Mouse (Mus musculus): ENCODE results near the gene Aig1. TPM values are rescaled to one million over a fixed set of nuclear protein-coding genes. Genes with fewer than 3 reads are reported as not detected.

The Aig1 gene
- polyA plus RNA-seq, 1 experiment from 2014 or later = 45.4 TPM

- no peaks in the 10 kb centered on the region for H3K9me3 ChIP-seq (ENCODE audit: control insufficient read depth, low read length)
- no peak overlapping the region for H3K4me2 ChIP-seq (ENCODE audit: low read depth, low read length)
- no peaks in the 10 kb centered on the region for H3K36me3 ChIP-seq (ENCODE audit: control insufficient read depth, insufficient read depth, low read length)
- WGBS = 72% methylated on average over 6 of the region's 6 CpGs
- no peaks in the 10 kb centered on the region for H3K27me3 ChIP-seq (ENCODE audit: control insufficient read depth, insufficient read depth, low read depth, low read length)
- H3K4me3 ChIP-seq (ENCODE audit: low read length) = no peak overlapping the region
- no peaks in the 10 kb centered on the region for H3K4me1 ChIP-seq (replicated peaks; ENCODE audit: control insufficient read depth, insufficient read depth, low read length)
- ATAC-seq (ENCODE audit: low read depth) = no peak
- no peak overlapping the region for H3K9ac ChIP-seq (ENCODE audit: low read length)
- H3K27ac ChIP-seq (ENCODE audit: low read length) = no peak overlapping the region
Observed at GRCm38 (mm10) chr10:13727676-13728075, 141.1 kb downstream of the Aig1 start.

DNA sequence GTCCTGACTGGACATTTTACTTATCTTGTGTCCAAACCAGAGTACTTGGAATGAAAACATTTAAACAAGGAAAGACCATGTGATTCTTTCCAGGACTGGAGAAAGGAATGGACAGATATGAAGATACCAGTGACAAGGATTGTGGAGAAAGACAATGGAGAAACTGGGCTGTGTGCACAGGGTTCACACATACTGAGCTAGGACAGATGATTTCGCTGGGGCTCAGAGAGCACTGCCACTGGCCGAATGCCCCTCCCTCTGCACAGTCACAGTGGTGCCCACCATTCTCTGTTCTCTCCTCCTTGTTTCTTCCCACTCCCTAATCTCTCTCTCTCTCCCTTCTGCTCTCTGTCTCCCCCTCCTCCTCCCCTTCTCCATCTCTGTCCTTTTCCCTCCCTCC, 142.6 kb downstream of the Aig1 start:
- no peaks in the 10 kb centered on the region for H3K9me3 ChIP-seq (ENCODE audit: control insufficient read depth, low read length)
- no peaks in the 10 kb centered on the region for H3K36me3 ChIP-seq (ENCODE audit: control insufficient read depth, insufficient read depth, low read length)
- ATAC-seq (ENCODE audit: low read depth) = no peak
- no peak overlapping the region for H3K4me2 ChIP-seq (ENCODE audit: low read depth, low read length)
- H3K4me3 ChIP-seq (ENCODE audit: low read length) = no peak overlapping the region
- no peaks in the 10 kb centered on the region for H3K27me3 ChIP-seq (ENCODE audit: control insufficient read depth, insufficient read depth, low read depth, low read length)
- H3K27ac ChIP-seq (ENCODE audit: low read length) = no peak overlapping the region
- WGBS = 79% methylated on average over 2 of the region's 2 CpGs
- no peaks in the 10 kb centered on the region for H3K4me1 ChIP-seq (replicated peaks; ENCODE audit: control insufficient read depth, insufficient read depth, low read length)
- H3K9ac ChIP-seq (ENCODE audit: low read length) = no peak overlapping the region

DNA sequence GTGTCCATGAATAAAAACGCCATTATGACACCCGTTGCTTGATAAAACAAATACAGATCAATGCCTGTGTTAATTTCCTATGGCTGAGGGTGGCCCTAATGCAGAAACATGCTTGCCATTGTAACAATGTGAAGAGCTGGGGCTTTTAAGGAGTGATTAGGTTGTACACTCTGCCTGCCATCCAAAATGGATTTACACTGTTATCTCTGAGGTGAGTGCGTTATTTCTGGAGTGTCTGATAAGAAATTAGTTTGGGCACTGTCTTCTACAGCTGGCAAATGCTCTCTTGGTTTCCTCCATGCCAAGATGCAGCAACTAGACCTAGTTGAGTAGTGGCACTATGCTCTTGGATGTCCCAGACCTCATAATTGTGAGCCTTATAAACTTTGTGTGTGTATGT, 143.5 kb downstream of the Aig1 start:
- Histone ChIP-seq H3K36me3 (ENCODE audit: control insufficient read depth, insufficient read depth, low read length) (no peaks in the 10 kb centered on the region), H3K4me3 (ENCODE audit: low read length) (no peak overlapping the region), H3K4me1 (replicated peaks; ENCODE audit: control insufficient read depth, insufficient read depth, low read length) (no peaks in the 10 kb centered on the region), H3K27me3 (ENCODE audit: control insufficient read depth, insufficient read depth, low read depth, low read length) (no peaks in the 10 kb centered on the region), H3K9me3 (ENCODE audit: control insufficient read depth, low read length) (no peaks in the 10 kb centered on the region), H3K4me2 (ENCODE audit: low read depth, low read length) (no peak overlapping the region), H3K27ac (ENCODE audit: low read length) (no peak overlapping the region), H3K9ac (ENCODE audit: low read length) (no peak overlapping the region)
- ATAC-seq (ENCODE audit: low read depth) = no peak
- WGBS = 77% methylated on average over 3 of the region's 3 CpGs

GRCm38 (mm10) chr10:13716132-13716531, 152.6 kb downstream of the Aig1 start:
- Histone ChIP-seq H3K4me3 (ENCODE audit: low read length) (no peak overlapping the region), H3K4me2 (ENCODE audit: low read depth, low read length) (no peak overlapping the region), H3K9ac (ENCODE audit: low read length) (no peak overlapping the region), H3K27me3 (ENCODE audit: control insufficient read depth, insufficient read depth, low read depth, low read length) (no peaks in the 10 kb centered on the region), H3K27ac (ENCODE audit: low read length) (no peak overlapping the region), H3K9me3 (ENCODE audit: control insufficient read depth, low read length) (no peaks in the 10 kb centered on the region), H3K36me3 (ENCODE audit: control insufficient read depth, insufficient read depth, low read length) (no peaks in the 10 kb centered on the region), H3K4me1 (replicated peaks; ENCODE audit: control insufficient read depth, insufficient read depth, low read length) (peaks cover 6% of the 10 kb centered on the region)
- no peak for ATAC-seq (ENCODE audit: low read depth)
- 27% methylated on average over 2 of the region's 2 CpGs for WGBS

- Histone ChIP-seq H3K4me1 (replicated peaks; ENCODE audit: control insufficient read depth, insufficient read depth, low read length) (peaks cover 6% of the 10 kb centered on the region), H3K27ac (ENCODE audit: low read length) (no peak overlapping the region), H3K4me3 (ENCODE audit: low read length) (no peak overlapping the region), H3K36me3 (ENCODE audit: control insufficient read depth, insufficient read depth, low read length) (no peaks in the 10 kb centered on the region), H3K9me3 (ENCODE audit: control insufficient read depth, low read length) (no peaks in the 10 kb centered on the region), H3K4me2 (ENCODE audit: low read depth, low read length) (no peak overlapping the region), H3K9ac (ENCODE audit: low read length) (no peak overlapping the region), H3K27me3 (ENCODE audit: control insufficient read depth, insufficient read depth, low read depth, low read length) (no peaks in the 10 kb centered on the region)
- WGBS = 82% methylated on average over 6 of the region's 6 CpGs
- no peak for ATAC-seq (ENCODE audit: low read depth)
Observed at GRCm38 (mm10) chr10:13715584-13715983, 153.2 kb downstream of the Aig1 start.

DNA sequence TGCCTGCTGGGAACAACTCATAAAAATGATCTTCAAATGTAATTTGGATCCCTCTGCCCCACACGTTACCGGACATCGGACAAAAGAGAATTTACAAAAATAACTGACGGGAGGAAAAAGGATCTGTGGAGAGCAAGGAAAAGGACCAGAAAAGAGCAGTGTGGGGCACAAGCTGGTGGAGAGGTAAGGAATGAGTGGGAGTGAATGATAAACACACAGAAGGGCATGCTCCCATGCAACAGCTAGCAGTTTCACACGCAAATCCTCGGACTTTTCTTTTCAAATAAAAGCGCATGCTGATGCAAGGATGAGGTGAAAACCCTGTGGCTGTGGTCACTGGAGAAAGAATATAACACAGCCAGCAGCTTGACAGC, 153.9 kb downstream of the Aig1 start:
- H3K27ac ChIP-seq (ENCODE audit: low read length) = no peak overlapping the region
- H3K4me2 ChIP-seq (ENCODE audit: low read depth, low read length) = no peak overlapping the region
- H3K9me3 ChIP-seq (ENCODE audit: control insufficient read depth, low read length) = no peaks in the 10 kb centered on the region
- no peak overlapping the region for H3K4me3 ChIP-seq (ENCODE audit: low read length)
- H3K4me1 ChIP-seq (replicated peaks; ENCODE audit: control insufficient read depth, insufficient read depth, low read length) = peaks cover 6% of the 10 kb centered on the region
- WGBS = 74% methylated on average over 7 of the region's 7 CpGs
- H3K9ac ChIP-seq (ENCODE audit: low read length) = no peak overlapping the region
- H3K27me3 ChIP-seq (ENCODE audit: control insufficient read depth, insufficient read depth, low read depth, low read length) = no peaks in the 10 kb centered on the region
- no peak for ATAC-seq (ENCODE audit: low read depth)
- no peaks in the 10 kb centered on the region for H3K36me3 ChIP-seq (ENCODE audit: control insufficient read depth, insufficient read depth, low read length)

GRCm38 (mm10) chr10:13714199-13714919, 154.4 kb downstream of the Aig1 start:
- no peak overlapping the region for H3K4me2 ChIP-seq (ENCODE audit: low read depth, low read length)
- H3K27me3 ChIP-seq (ENCODE audit: control insufficient read depth, insufficient read depth, low read depth, low read length) = no peaks in the 10 kb centered on the region
- no peaks in the 10 kb centered on the region for H3K36me3 ChIP-seq (ENCODE audit: control insufficient read depth, insufficient read depth, low read length)
- 54% methylated on average over 9 of the region's 9 CpGs for WGBS
- H3K4me1 ChIP-seq (replicated peaks; ENCODE audit: control insufficient read depth, insufficient read depth, low read length) = peaks cover 6% of the 10 kb centered on the region
- H3K9ac ChIP-seq (ENCODE audit: low read length) = no peak overlapping the region
- no peak overlapping the region for H3K27ac ChIP-seq (ENCODE audit: low read length)
- no peaks in the 10 kb centered on the region for H3K9me3 ChIP-seq (ENCODE audit: control insufficient read depth, low read length)
- no peak for ATAC-seq (ENCODE audit: low read depth)
- no peak overlapping the region for H3K4me3 ChIP-seq (ENCODE audit: low read length)

GRCm38 (mm10) chr10:13713711-13714110, 155.1 kb downstream of the Aig1 start:
- Histone ChIP-seq H3K4me2 (ENCODE audit: low read depth, low read length) (no peak overlapping the region), H3K27ac (ENCODE audit: low read length) (no peak overlapping the region), H3K36me3 (ENCODE audit: control insufficient read depth, insufficient read depth, low read length) (no peaks in the 10 kb centered on the region), H3K27me3 (ENCODE audit: control insufficient read depth, insufficient read depth, low read depth, low read length) (no peaks in the 10 kb centered on the region), H3K4me3 (ENCODE audit: low read length) (no peak overlapping the region), H3K4me1 (replicated peaks; ENCODE audit: control insufficient read depth, insufficient read depth, low read length) (peaks cover 6% of the 10 kb centered on the region), H3K9me3 (ENCODE audit: control insufficient read depth, low read length) (no peaks in the 10 kb centered on the region), H3K9ac (ENCODE audit: low read length) (no peak overlapping the region)
- 91% methylated on average over 5 of the region's 5 CpGs for WGBS
- no peak for ATAC-seq (ENCODE audit: low read depth)

DNA sequence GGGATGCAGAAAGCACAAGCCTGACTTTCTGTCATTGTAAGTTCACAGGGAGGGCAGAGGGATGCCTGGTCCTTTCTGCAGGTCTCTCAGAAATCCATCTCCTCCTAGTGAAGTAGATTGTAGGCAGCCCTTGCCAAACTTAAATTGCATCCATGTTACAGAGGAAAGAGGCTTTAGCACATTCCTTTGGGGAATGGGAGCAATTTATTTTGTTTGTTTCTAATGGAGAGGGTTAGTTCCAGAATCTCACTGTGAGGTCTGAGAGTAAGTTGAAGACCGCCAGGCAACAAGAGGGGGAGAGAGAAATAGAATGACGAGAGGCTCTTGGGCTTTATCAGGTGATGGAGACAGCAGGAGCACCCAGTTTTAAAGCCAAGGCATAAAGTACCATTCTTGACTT, 155.7 kb downstream of the Aig1 start:
- Histone ChIP-seq H3K27me3 (ENCODE audit: control insufficient read depth, insufficient read depth, low read depth, low read length) (no peaks in the 10 kb centered on the region), H3K9me3 (ENCODE audit: control insufficient read depth, low read length) (no peaks in the 10 kb centered on the region), H3K9ac (ENCODE audit: low read length) (no peak overlapping the region), H3K4me3 (ENCODE audit: low read length) (no peak overlapping the region), H3K27ac (ENCODE audit: low read length) (no peak overlapping the region), H3K36me3 (ENCODE audit: control insufficient read depth, insufficient read depth, low read length) (no peaks in the 10 kb centered on the region), H3K4me1 (replicated peaks; ENCODE audit: control insufficient read depth, insufficient read depth, low read length) (peaks cover 6% of the 10 kb centered on the region), H3K4me2 (ENCODE audit: low read depth, low read length) (no peak overlapping the region)
- no peak for ATAC-seq (ENCODE audit: low read depth)
- WGBS = 67% methylated on average over 2 of the region's 2 CpGs
